Mouse (Mus musculus): ENCODE results near the gene Alg3.

Alg3 gene

GRCm38 (mm10) chr16:20610501-20611356 is 806 bp downstream of the Alg3 start:
- in situ Hi-C loops (cut with MboI; ENCODE audit: low sequenced_read_pairs), result no loop called here

- in situ Hi-C loops (cut with MboI; ENCODE audit: low sequenced_read_pairs), result no loop called here
These were observed 6.8 kb downstream of the Alg3 start for GRCm38 (mm10) chr16:20604705-20605104.

DNA sequence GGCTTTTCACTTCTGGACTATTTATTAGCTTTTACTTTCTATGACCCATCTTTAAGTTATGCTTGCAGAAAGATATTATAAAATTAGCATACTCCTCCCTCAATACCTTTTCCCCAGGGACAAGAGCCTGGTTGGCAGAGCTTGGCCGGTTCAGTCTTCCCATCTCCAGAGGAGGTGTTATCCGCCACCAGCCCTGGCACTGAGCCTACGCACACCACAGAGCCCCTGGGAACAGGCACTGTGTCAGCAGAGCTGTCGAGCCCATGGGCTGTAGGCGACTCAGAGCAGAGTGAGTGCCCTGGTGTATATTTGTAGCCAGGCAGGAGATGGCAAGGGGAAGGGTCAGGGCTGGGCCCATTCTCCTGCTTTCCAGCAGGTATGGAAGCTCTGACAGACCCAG is 11.0 kb downstream of the Alg3 start:
- in situ Hi-C loops (cut with MboI; ENCODE audit: low sequenced_read_pairs), result no loop called here

- in situ Hi-C loops (cut with MboI; ENCODE audit: low sequenced_read_pairs), result no loop called here
These were observed 14.7 kb downstream of the Alg3 start for GRCm38 (mm10) chr16:20596687-20597441.

GRCm38 (mm10) chr16:20595737-20596136 is 15.8 kb downstream of the Alg3 start:
- in situ Hi-C loops (cut with MboI; ENCODE audit: low sequenced_read_pairs), result no loop called here

DNA sequence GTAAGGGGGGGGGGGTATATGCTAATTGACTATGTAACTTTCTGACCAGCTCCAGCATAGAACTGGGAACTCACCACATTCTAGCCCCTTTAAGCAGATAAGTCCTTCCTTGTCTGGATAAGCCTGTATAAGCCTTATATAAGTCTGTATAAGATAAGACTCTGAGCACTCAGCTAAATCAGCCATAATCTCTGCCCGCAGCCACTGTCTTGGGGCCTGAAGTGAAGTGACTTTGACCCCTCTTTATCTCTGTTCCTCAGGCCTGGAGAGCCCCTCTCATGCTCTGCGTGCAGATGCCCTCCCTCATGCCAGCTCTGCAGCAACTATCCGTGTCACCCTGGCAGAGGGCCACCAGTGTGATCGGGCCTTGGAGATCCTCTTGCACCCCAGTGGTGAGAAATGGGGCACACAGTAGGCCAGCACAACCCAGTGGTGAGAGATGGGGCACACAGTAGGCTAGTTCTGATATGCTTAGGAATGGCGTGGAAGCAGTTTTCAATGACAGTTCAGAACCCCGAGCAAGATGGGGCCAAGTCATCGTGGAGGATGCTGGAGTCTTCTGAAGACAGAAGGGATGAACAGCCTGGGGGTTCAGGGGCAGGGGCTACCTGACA is 16.4 kb downstream of the Alg3 start:
- in situ Hi-C loops (cut with MboI; ENCODE audit: low sequenced_read_pairs), result no loop called here

DNA sequence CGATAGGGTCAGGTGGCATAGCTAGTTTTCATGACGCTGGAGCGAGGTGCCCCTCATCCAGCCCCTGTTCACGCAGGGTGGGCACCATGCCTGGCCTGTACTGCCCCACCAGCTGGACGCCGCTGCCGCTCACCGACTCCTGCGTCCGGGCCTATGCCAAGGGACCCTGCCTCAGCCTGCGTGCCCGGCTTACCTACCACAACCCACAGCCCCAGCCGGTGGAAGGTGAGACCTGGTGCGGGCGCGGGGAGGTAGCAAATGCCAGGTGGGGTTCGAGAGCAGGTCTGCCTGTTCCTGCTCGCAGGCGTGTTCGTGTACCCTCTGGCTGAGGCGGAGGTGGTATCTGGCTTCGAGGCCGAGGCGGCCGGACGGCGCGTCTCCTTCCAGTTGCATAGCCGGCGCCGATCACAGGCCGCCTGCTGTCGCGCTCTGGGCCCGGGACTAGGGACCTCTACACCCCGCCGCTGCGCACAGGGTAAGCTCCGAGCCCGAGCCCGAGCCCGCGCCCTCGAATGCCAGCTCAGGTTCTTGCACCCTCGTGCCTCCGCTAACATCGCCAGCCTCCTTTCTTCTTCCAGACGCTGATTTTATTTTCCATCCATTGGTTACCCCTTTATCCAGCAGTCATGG is 20.3 kb downstream of the Alg3 start:
- in situ Hi-C loops (cut with MboI; ENCODE audit: low sequenced_read_pairs), result no loop called here

GRCm38 (mm10) chr16:20590680-20591038 is 20.9 kb downstream of the Alg3 start:
- in situ Hi-C loops (cut with MboI; ENCODE audit: low sequenced_read_pairs), result no loop called here

DNA sequence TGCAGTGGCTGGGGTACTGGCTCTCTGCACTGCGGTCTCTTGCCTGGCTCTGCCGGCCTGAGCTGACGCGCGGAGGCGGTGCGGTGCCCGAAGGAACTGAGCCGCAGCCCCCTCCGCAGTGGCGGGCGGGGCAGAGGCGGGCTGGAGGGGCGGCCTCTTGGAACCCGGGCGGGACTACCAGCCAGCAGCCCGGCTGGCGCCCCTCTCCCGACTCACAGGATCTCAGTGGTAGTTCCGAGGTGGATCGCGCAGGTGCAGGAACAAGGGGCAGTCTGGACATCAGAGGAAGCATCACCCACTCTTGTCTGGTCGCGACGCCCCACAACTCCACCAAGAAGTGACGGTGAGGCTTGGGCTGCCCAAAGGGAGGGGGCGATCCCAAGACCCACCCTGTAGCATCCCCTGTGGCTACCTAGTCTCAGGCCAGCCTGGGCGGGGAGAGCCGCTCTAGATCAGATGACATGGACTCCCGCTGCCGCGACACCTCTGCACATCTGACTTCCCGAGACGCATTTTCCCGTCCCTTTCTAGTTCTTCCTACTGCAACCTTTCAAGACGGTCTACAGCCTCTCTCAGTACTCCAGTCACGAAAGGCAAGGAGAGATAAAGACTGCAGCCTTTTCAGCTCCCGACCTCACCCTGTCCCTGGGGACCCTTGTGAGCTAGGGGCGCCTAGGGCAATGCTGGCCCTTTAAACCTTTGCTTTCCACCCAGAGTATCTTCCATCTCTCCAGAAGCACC is 21.4 kb downstream of the Alg3 start:
- in situ Hi-C loops (cut with MboI; ENCODE audit: low sequenced_read_pairs), result no loop called here

- in situ Hi-C loops (cut with MboI; ENCODE audit: low sequenced_read_pairs), result no loop called here
These were observed 22.1 kb downstream of the Alg3 start, which contains the start of gene Vwa5b2 for GRCm38 (mm10) chr16:20589366-20589938. TSS of gene Vwa5b2 (plus strand) at chr16:20589471.

DNA sequence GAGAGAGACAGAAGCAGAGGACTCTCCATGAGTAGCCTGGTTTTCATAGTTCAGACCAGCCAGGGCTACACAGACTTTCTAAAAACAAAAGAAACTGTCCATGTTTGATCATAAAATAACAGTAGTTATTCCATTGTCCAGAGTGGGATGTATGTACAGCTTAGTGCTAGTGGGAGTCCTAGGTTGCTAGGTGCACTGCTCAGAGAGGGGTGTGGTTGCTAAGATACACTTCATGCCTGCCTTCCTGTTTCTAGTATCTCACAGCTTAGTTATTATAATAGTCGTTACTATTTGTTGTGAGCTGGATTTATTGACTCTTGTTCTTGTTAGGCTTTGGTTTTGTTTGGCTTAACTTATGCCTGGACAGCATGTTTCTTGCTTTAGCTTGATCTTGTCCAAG is 46.5 kb downstream of the Alg3 start:
- in situ Hi-C loops (cut with MboI; ENCODE audit: low sequenced_read_pairs), result no loop called here

GRCm38 (mm10) chr16:20557381-20557780 is 54.2 kb downstream of the Alg3 start:
- in situ Hi-C loops (cut with MboI; ENCODE audit: low sequenced_read_pairs), result no loop called here

All from CH12F3 (cell line).